Mouse (Mus musculus): ENCODE measurements at regions not wholly inside any gene's neighbourhood (a gene's known extent, or its start where the extent isn't known, plus 50 kb on each side); places are given as distances from the start of the nearest gene placed in this dataset.

- DNase-seq (ENCODE audit: low read depth, low spot score), result peak; percentile 3
Measured at GRCm38 (mm10) chr6:55781146-55781545, 55.5 kb upstream of the Itprid1 start.

- no peak for DNase-seq (ENCODE audit: low read depth, low spot score)
Measured at GRCm38 (mm10) chr6:55775527-55775926, 61.2 kb upstream of the Itprid1 start.

GRCm38 (mm10) chr6:55770341-55770740, 66.4 kb upstream of the Itprid1 start:
- DNase-seq (ENCODE audit: low read depth, low spot score), result no peak

GRCm38 (mm10) chr6:55755491-55755890, 74.4 kb upstream of the Neurod6 start:
- DNase-seq (ENCODE audit: low read depth, low spot score), result no peak

- no peak for DNase-seq (ENCODE audit: low read depth, low spot score)
Measured at GRCm38 (mm10) chr6:55750831-55751230, 69.8 kb upstream of the Neurod6 start.

GRCm38 (mm10) chr6:55745859-55746151, 64.7 kb upstream of the Neurod6 start:
- DNase-seq (ENCODE audit: low read depth, low spot score), result no peak

GRCm38 (mm10) chr6:55745105-55745858, 64.2 kb upstream of the Neurod6 start:
- no peak for DNase-seq (ENCODE audit: low read depth, low spot score)

GRCm38 (mm10) chr6:55731301-55731826, 50.3 kb upstream of the Neurod6 start:
- no peak for DNase-seq (ENCODE audit: low read depth, low spot score)
